Mouse (Mus musculus): ENCODE measurements around the gene Dglucy.

GRCm38 (mm10) chr12:100886877-100887276, 108.0 kb downstream of the Dglucy start:
- TF ChIP-seq CTCF (IDR thresholded peaks at IDR 0.05; ENCODE audit: control insufficient read depth, insufficient read depth, low read length) (no peak), POLR2A (IDR thresholded peaks at IDR 0.05; ENCODE audit: borderline replicate concordance, control insufficient read depth, low read depth, low read length) (no peak)

All from bone marrow, adult 2 months (tissue).